In the genomic region with DNA sequence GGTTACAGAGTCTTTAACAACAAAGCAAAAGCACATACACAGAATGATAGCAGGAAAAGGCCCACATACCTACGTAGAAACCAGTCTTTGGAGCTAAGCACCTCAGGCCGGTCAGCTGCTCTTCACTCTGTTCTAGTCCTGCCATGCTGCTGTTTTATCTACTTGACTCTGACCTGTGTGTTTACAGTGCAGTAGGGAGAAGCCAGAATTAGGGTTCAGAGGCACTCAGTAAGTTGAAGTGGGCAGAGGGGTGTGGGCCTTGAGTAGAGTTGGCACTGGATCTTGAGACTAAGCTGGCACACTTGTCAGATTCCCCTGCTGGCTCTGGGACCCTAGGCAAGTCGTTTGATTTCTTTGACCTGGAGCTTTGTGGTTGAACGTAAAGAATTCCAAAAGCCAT, we compare ENCODE assay signal across 27 mouse cellular contexts. TPM values are rescaled to one million over a fixed set of nuclear protein-coding genes. Genes with fewer than 3 reads are reported as not detected.
DNase-seq lines count a peak whose midpoint lies in the region; ATAC-seq and TF ChIP-seq lines count a peak whose summit lies in the region.
"Had no signal": no experiment of that assay in that cellular context is flagged by ENCODE, and none has a peak within 500 bp of the region (broad histone marks: within the 10 kb centered on the region; RNA-seq: fewer than 3 reads in every experiment).

No protein-coding gene starts in this region.

- peaks cover 65% of the 10 kb centered on the region for H3K4me1 ChIP-seq in heart, embryonic 13.5 days
- H3K4me1 ChIP-seq in heart, adult 2 months (ENCODE audit: control insufficient read depth, insufficient read depth, low read length): peaks cover 12% of the 10 kb centered on the region
- peaks cover 2% of the 10 kb centered on the region; the same call in 1 of the 2 replicates for H3K4me1 ChIP-seq in midbrain, embryonic 16.5 days (ENCODE audit: control insufficient read depth, insufficient read depth, low read length)
- 0 out of 2 replicates have a peak, but pooled peaks cover 2% of the 10 kb centered on the region for H3K4me1 ChIP-seq in midbrain, embryonic 13.5 days (replicated peaks)
- H3K4me1 ChIP-seq: kidney, embryonic 15.5 days; midbrain, embryonic 10.5 days; neural tube, embryonic 12.5 days had no signal

- H3K4me3 ChIP-seq in heart, embryonic 13.5 days: no peak overlapping the region
- no peak overlapping the region for H3K4me3 ChIP-seq in heart, adult 2 months
- no peak overlapping the region for H3K4me3 ChIP-seq in midbrain, embryonic 16.5 days (ENCODE audit: low read depth, low read length)
- no peak overlapping the region for H3K4me3 ChIP-seq in midbrain, embryonic 13.5 days (replicated peaks)
- H3K4me3 ChIP-seq: kidney, embryonic 15.5 days; limb, embryonic 13.5 days; midbrain, embryonic 10.5 days; myocyte; neural tube, embryonic 12.5 days had no signal

- no peak for DNase-seq in heart, adult 2 months
- peak; percentile 31 for DNase-seq in lung, postnatal 10 days
- DNase-seq in cerebellum, adult 8-10 months: no peak
- DNase-seq in Muller cell, postnatal 12 days (ENCODE audit: inconsistent ontology term): no peak
- DNase-seq: adrenal gland, adult 2 months; adrenal gland, postnatal 36 days; cerebellum, adult 9-10 months; cerebellum, postnatal 36 days; gastrocnemius, postnatal 36 days; kidney, adult 18-20 months; kidney, postnatal 25 days; right cerebral cortex, adult 18-20 months; spleen, adult 18-20 months; thymus, adult 18-20 months; thymus, postnatal 25 days had no signal

- H3K36me3 ChIP-seq in heart, embryonic 13.5 days: no peaks in the 10 kb centered on the region
- H3K36me3 ChIP-seq in heart, adult 2 months (ENCODE audit: control insufficient read depth, insufficient read depth, low read length): peaks cover 3% of the 10 kb centered on the region; the same call in 1 of the 2 replicates
- H3K36me3 ChIP-seq in midbrain, embryonic 16.5 days (ENCODE audit: control insufficient read depth, insufficient read depth, low read length): no peaks in the 10 kb centered on the region
- no peaks in the 10 kb centered on the region for H3K36me3 ChIP-seq in midbrain, embryonic 13.5 days
- H3K36me3 ChIP-seq: kidney, embryonic 15.5 days; limb, embryonic 13.5 days; midbrain, embryonic 10.5 days; neural tube, embryonic 12.5 days had no signal

- H3K4me2 ChIP-seq in heart, embryonic 13.5 days: no peak overlapping the region
- H3K4me2 ChIP-seq in midbrain, embryonic 16.5 days (ENCODE audit: low read length): no peak overlapping the region
- H3K4me2 ChIP-seq in midbrain, embryonic 13.5 days (replicated peaks): no peak overlapping the region
- H3K4me2 ChIP-seq: kidney, embryonic 15.5 days; liver, embryonic 11.5 days; neural tube, embryonic 12.5 days had no signal

- ATAC-seq in heart, embryonic 13.5 days (ENCODE audit: extremely low read depth, insufficient number of reproducible peaks, low FRiP score, low TSS enrichment): no peak
- ATAC-seq in midbrain, embryonic 16.5 days: no peak
- ATAC-seq in midbrain, embryonic 13.5 days: no peak
- ATAC-seq: CD4-positive, CD25-positive, alpha-beta regulatory T cell, adult 4 months; forebrain, embryonic 14.5 days; hindbrain, embryonic 16.5 days had no signal

- TF ChIP-seq CTCF in heart, adult 2 months (IDR thresholded peaks at IDR 0.05): no peak

- no peaks in the 10 kb centered on the region for H3K9me3 ChIP-seq in heart, embryonic 13.5 days
- no peaks in the 10 kb centered on the region for H3K9me3 ChIP-seq in midbrain, embryonic 16.5 days (replicated peaks; ENCODE audit: control insufficient read depth, low read length, poor library complexity, severe bottlenecking)
- no peaks in the 10 kb centered on the region for H3K9me3 ChIP-seq in midbrain, embryonic 13.5 days
- H3K9me3 ChIP-seq: kidney, embryonic 15.5 days; limb, embryonic 13.5 days; midbrain, embryonic 10.5 days; neural tube, embryonic 12.5 days had no signal

- intact Hi-C loops in heart, adult 2 months (cut with DNase I): no loop called here

- WGBS in heart, embryonic 13.5 days: 67% methylated on average over 4 of the region's 4 CpGs
- 66% methylated on average over 4 of the region's 4 CpGs for WGBS in heart, adult 2 months
- 87% methylated on average over 4 of the region's 4 CpGs for WGBS in midbrain, embryonic 16.5 days
- 88% methylated on average over 4 of the region's 4 CpGs for WGBS in midbrain, embryonic 13.5 days

- no peak for TF ChIP-seq EP300 in heart, adult 2 months (IDR thresholded peaks at IDR 0.05; ENCODE audit: insufficient read depth, low read depth, low read length)

- H3K27ac ChIP-seq in heart, embryonic 13.5 days (replicated peaks): peak overlapping the region; percentile 85
- no peak overlapping the region for H3K27ac ChIP-seq in heart, adult 2 months
- H3K27ac ChIP-seq in midbrain, embryonic 16.5 days (ENCODE audit: low read length): peak overlapping the region; percentile 22; the same call in 1 of the 2 replicates
- H3K27ac ChIP-seq in midbrain, embryonic 13.5 days: no peak overlapping the region
- H3K27ac ChIP-seq: kidney, embryonic 15.5 days; midbrain, embryonic 10.5 days; neural tube, embryonic 12.5 days had no signal

- no peaks in the 10 kb centered on the region for H3K27me3 ChIP-seq in heart, embryonic 13.5 days (replicated peaks)
- H3K27me3 ChIP-seq in heart, adult 2 months (ENCODE audit: control insufficient read depth, insufficient read depth, low read length): no peaks in the 10 kb centered on the region
- H3K27me3 ChIP-seq in midbrain, embryonic 16.5 days (ENCODE audit: control insufficient read depth, insufficient read depth, low read depth, low read length): no peaks in the 10 kb centered on the region
- H3K27me3 ChIP-seq in midbrain, embryonic 13.5 days: no peaks in the 10 kb centered on the region
- H3K27me3 ChIP-seq: kidney, embryonic 15.5 days; limb, embryonic 13.5 days; neural tube, embryonic 12.5 days had no signal

- no peak overlapping the region for H3K9ac ChIP-seq in heart, embryonic 13.5 days
- H3K9ac ChIP-seq in heart, adult 2 months (ENCODE audit: low read depth, low read length): no peak overlapping the region
- H3K9ac ChIP-seq in midbrain, embryonic 16.5 days (ENCODE audit: low read depth, low read length): no peak overlapping the region
- H3K9ac ChIP-seq in midbrain, embryonic 13.5 days (replicated peaks): no peak overlapping the region
- H3K9ac ChIP-seq: kidney, embryonic 15.5 days; limb, embryonic 13.5 days; neural tube, embryonic 12.5 days had no signal

- no peak for TF ChIP-seq POLR2A in heart, adult 2 months (IDR thresholded peaks at IDR 0.05; ENCODE audit: insufficient read depth, low read depth, low read length)

- H3K79me2 ChIP-seq in heart, adult 2 months (replicated peaks; ENCODE audit: control insufficient read depth, insufficient read depth, low read length): no peaks in the 10 kb centered on the region

RNA-seq across cellular contexts. Expression of a gene that starts 13.3 kb away (rescaled TPM):
- polyA plus RNA-seq in heart, embryonic 13.5 days (2015; fragmentation: Nextera tagmentation; extraction: Ambion mirVana): 6.9 and 8.2 TPM in 2 replicates
- total RNA-seq in heart, adult 2 months (2021): 10 to 100 TPM in 1 of 2 experiments, 1 to 10 TPM in 1; 9.3 to 11.5 TPM
- 8.2 and 10.4 TPM in 2 replicates for polyA plus RNA-seq in heart, adult 2 months (2012; rRNA removed)
- 6.4 and 9.3 TPM in 2 replicates for polyA plus RNA-seq in midbrain, embryonic 16.5 days (2015; fragmentation: Nextera tagmentation; extraction: Ambion mirVana)
- polyA plus RNA-seq in midbrain, embryonic 13.5 days (2015; fragmentation: Nextera tagmentation; extraction: Ambion mirVana): 7.5 and 9.2 TPM in 2 replicates

RNA-seq across cellular contexts. Expression of a gene that starts 13.5 kb away (rescaled TPM):
- polyA plus RNA-seq in heart, embryonic 13.5 days (2015; fragmentation: Nextera tagmentation; extraction: Ambion mirVana): 25.5 and 26.0 TPM in 2 replicates
- total RNA-seq in heart, adult 2 months (2021): 10 to 100 TPM; 46.3 to 47.9 TPM
- polyA plus RNA-seq in heart, adult 2 months (2012; rRNA removed): 30.2 and 36.4 TPM in 2 replicates
- polyA plus RNA-seq in midbrain, embryonic 16.5 days (2015; fragmentation: Nextera tagmentation; extraction: Ambion mirVana): 30.5 and 31.4 TPM in 2 replicates
- polyA plus RNA-seq in midbrain, embryonic 13.5 days (2015; fragmentation: Nextera tagmentation; extraction: Ambion mirVana): 37.0 and 42.3 TPM in 2 replicates

Comparison
In these comparisons a context has a peak if more than half of its experiments do, and no peak if none do; other contexts are left out.
1. H3K27ac ChIP-seq: peak in heart, embryonic 13.5 days (single experiment) and midbrain, embryonic 16.5 days (single experiment); none in heart, adult 2 months (single experiment) and midbrain, embryonic 13.5 days (single experiment).